9 mouse cellular contexts compared by ENCODE assay signal in the genomic region with DNA sequence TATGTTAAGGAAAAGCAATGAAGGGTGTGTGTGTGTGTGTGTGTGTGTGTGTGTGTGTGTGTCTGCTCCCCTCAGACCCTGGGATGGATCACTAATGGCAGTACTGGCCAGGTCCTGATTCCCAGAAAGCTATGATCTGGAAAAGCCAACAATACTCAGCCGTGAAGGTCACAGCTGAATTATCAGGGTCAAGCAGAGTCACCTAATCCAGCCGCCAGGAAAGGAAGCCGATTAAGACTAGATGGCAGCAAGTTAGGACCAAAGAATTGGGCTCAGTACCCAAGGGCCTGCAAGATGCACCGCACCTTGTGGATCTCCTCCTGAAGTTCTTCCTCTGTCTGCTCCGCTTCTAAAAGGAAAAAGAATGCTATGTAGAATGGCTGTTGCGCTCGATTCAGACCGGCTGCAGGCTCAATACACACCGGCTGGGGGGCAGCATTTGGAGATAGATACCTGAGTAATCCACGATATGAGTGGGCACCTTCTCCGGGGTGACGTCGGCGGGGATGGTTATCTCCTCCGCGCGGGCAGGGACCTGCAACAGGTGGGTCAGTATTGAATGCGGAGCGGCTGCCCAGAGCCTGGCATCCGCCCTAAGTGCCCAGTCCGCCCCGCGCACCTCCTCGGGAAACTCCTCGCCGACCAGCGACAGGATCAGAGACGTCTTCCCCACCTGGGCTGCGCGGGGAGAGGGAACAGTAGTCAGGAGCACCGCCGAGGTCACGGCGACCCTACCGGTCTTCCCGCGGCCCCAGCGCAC. TPM values are rescaled to one million over a fixed set of nuclear protein-coding genes. Genes with fewer than 3 reads are reported as not detected.
A peak's percentile ranks its signal among the peaks of the same experiment; 100 is the strongest.
DNase-seq lines count a peak whose midpoint lies in the region; ATAC-seq and TF ChIP-seq lines count a peak whose summit lies in the region.
"Had no signal": no experiment of that assay in that cellular context is flagged by ENCODE, and none has a peak within 500 bp of the region (broad histone marks: within the 10 kb centered on the region; RNA-seq: fewer than 3 reads in every experiment).

No protein-coding gene starts in this region.

- ATAC-seq in heart, embryonic 11.5 days (replicated peaks; ENCODE audit: insufficient number of reproducible peaks, low FRiP score, low TSS enrichment): 0 out of 2 replicates have a peak, but pooled peaks have one; percentile 4
- peak; percentile 33; the same call in 1 of the 2 replicates for ATAC-seq in kidney, embryonic 16.5 days (ENCODE audit: low FRiP score, low TSS enrichment)
- peak; percentile 27 for ATAC-seq in midbrain, embryonic 15.5 days (replicated peaks)

- DNase-seq in heart, adult 8-10 months (ENCODE audit: low spot score): no peak
- DNase-seq in thymus, postnatal 0 days (ENCODE audit: low spot score): no peak
- DNase-seq in layer of hippocampus, adult 11-12 months (ENCODE audit: low spot score): no peak

- no peak for TF ChIP-seq EP300 in ES-Bruce4 (IDR thresholded peaks at IDR 0.05; ENCODE audit: insufficient read depth, low read depth, low read length)

- H3K4me1 ChIP-seq in heart, embryonic 11.5 days (ENCODE audit: control insufficient read depth, insufficient read depth, low read length): peaks cover 14% of the 10 kb centered on the region
- no peaks in the 10 kb centered on the region for H3K4me1 ChIP-seq in ES-Bruce4 (ENCODE audit: control insufficient read depth, insufficient read depth, low read length)
- H3K4me1 ChIP-seq in embryonic fibroblast, embryonic 13.5 days (ENCODE audit: control insufficient read depth, insufficient read depth, low read length): peaks cover 6% of the 10 kb centered on the region; the same call in 1 of the 2 replicates
- peaks cover 16% of the 10 kb centered on the region for H3K4me1 ChIP-seq in kidney, embryonic 16.5 days (ENCODE audit: insufficient read depth, low read length)
- peaks cover 18% of the 10 kb centered on the region for H3K4me1 ChIP-seq in midbrain, embryonic 15.5 days

- peak overlapping the region; percentile 94 for H3K4me3 ChIP-seq in heart, embryonic 11.5 days (ENCODE audit: low read depth, low read length)
- H3K4me3 ChIP-seq in ES-Bruce4 (ENCODE audit: low read depth, low read length): peak overlapping the region; percentile 84
- H3K4me3 ChIP-seq in embryonic fibroblast, embryonic 13.5 days (ENCODE audit: insufficient read depth, low read length): peak overlapping the region; percentile 68
- H3K4me3 ChIP-seq in kidney, embryonic 16.5 days (ENCODE audit: low read length): peak overlapping the region; percentile 75
- peak overlapping the region; percentile 87 for H3K4me3 ChIP-seq in midbrain, embryonic 15.5 days

- peak overlapping the region; percentile 90 for H3K4me2 ChIP-seq in heart, embryonic 11.5 days
- H3K4me2 ChIP-seq in kidney, embryonic 16.5 days (replicated peaks; ENCODE audit: low read depth, low read length): peak overlapping the region; percentile 81
- peak overlapping the region; percentile 90 for H3K4me2 ChIP-seq in midbrain, embryonic 15.5 days

- no peaks in the 10 kb centered on the region for H3K9me3 ChIP-seq in heart, embryonic 11.5 days (replicated peaks; ENCODE audit: control insufficient read depth, low read length)
- no peaks in the 10 kb centered on the region for H3K9me3 ChIP-seq in ES-Bruce4 (replicated peaks; ENCODE audit: control insufficient read depth, insufficient read depth, low read length, poor library complexity, severe bottlenecking)
- H3K9me3 ChIP-seq in kidney, embryonic 16.5 days (ENCODE audit: low read length): no peaks in the 10 kb centered on the region
- no peaks in the 10 kb centered on the region for H3K9me3 ChIP-seq in midbrain, embryonic 15.5 days

- H3K9ac ChIP-seq in heart, embryonic 11.5 days (ENCODE audit: low read depth, low read length): peak overlapping the region; percentile 93
- peak overlapping the region; percentile 88 for H3K9ac ChIP-seq in ES-Bruce4 (ENCODE audit: low read depth, poor library complexity, severe bottlenecking)
- H3K9ac ChIP-seq in kidney, embryonic 16.5 days (replicated peaks; ENCODE audit: low read length): peak overlapping the region; percentile 77
- H3K9ac ChIP-seq in midbrain, embryonic 15.5 days: peak overlapping the region; percentile 80

- H3K27me3 ChIP-seq in heart, embryonic 11.5 days (ENCODE audit: control insufficient read depth, insufficient read depth, low read length): no peaks in the 10 kb centered on the region
- no peaks in the 10 kb centered on the region for H3K27me3 ChIP-seq in ES-Bruce4 (ENCODE audit: control insufficient read depth, insufficient read depth, low read length, poor library complexity, severe bottlenecking)
- H3K27me3 ChIP-seq in kidney, embryonic 16.5 days (ENCODE audit: insufficient read depth, low read length): no peaks in the 10 kb centered on the region
- H3K27me3 ChIP-seq in midbrain, embryonic 15.5 days (replicated peaks): no peaks in the 10 kb centered on the region

- TF ChIP-seq CTCF in ES-Bruce4 (IDR thresholded peaks at IDR 0.05; ENCODE audit: low read depth, low read length): no peak
- TF ChIP-seq CTCF in embryonic fibroblast, embryonic 13.5 days (IDR thresholded peaks at IDR 0.05; ENCODE audit: borderline replicate concordance, insufficient read depth, low read length): no peak

- no peak for TF ChIP-seq POLR2A in ES-Bruce4 (IDR thresholded peaks at IDR 0.05; ENCODE audit: insufficient read depth, low read length)
- TF ChIP-seq POLR2A in embryonic fibroblast, embryonic 13.5 days (IDR thresholded peaks at IDR 0.05; ENCODE audit: low read depth, low read length): no peak

- WGBS in heart, embryonic 11.5 days (ENCODE audit: insufficient replicate concordance): 2% methylated on average over 38 of the region's 38 CpGs
- under 1% methylated on average over 38 of the region's 38 CpGs for WGBS in kidney, embryonic 16.5 days
- WGBS in midbrain, embryonic 15.5 days: 4% methylated on average over 38 of the region's 38 CpGs

- peak overlapping the region; percentile 78 for H3K27ac ChIP-seq in heart, embryonic 11.5 days (ENCODE audit: low read depth, low read length)
- H3K27ac ChIP-seq in ES-Bruce4 (ENCODE audit: insufficient read depth, low read length): no peak overlapping the region
- peak overlapping the region; percentile 49 for H3K27ac ChIP-seq in embryonic fibroblast, embryonic 13.5 days (ENCODE audit: insufficient read depth, low read length)
- peak overlapping the region; percentile 85 for H3K27ac ChIP-seq in kidney, embryonic 16.5 days (ENCODE audit: low read length)
- H3K27ac ChIP-seq in midbrain, embryonic 15.5 days: peak overlapping the region; percentile 74

- H3K36me3 ChIP-seq in heart, embryonic 11.5 days (ENCODE audit: control insufficient read depth, insufficient read depth, low read length): peaks cover 33% of the 10 kb centered on the region
- peaks cover 20% of the 10 kb centered on the region for H3K36me3 ChIP-seq in ES-Bruce4 (ENCODE audit: control insufficient read depth, insufficient read depth, low read length, poor library complexity, severe bottlenecking)
- peaks cover 51% of the 10 kb centered on the region for H3K36me3 ChIP-seq in kidney, embryonic 16.5 days (ENCODE audit: insufficient read depth, low read length)
- H3K36me3 ChIP-seq in midbrain, embryonic 15.5 days (replicated peaks): peaks cover 29% of the 10 kb centered on the region

RNA-seq across cellular contexts. Expression of gene Rhot2, which starts 0.8 kb away (rescaled TPM):
- polyA plus RNA-seq in heart, embryonic 11.5 days (2014; fragmentation: Nextera tagmentation; extraction: Ambion mirVana): 9.6 and 11.9 TPM in 2 replicates
- total RNA-seq in heart, adult 8-10 months (2022): 100 to 1,000 TPM; 128 to 153 (median 135) TPM
- polyA plus RNA-seq in ES-Bruce4 (2011; ENCODE audit: insufficient read depth, insufficient read length, low read depth, missing spikeins): 23.6 and 29.8 TPM in 2 replicates
- 21.0 and 29.7 TPM in 2 replicates for polyA plus RNA-seq in embryonic fibroblast, embryonic 13.5 days (2011; ENCODE audit: insufficient read length, low read depth, missing spikeins)
- 29.3 and 32.5 TPM in 2 replicates for polyA plus RNA-seq in kidney, embryonic 16.5 days (2015; fragmentation: Nextera tagmentation; extraction: Ambion mirVana)
- 17.2 and 18.3 TPM in 2 replicates for polyA plus RNA-seq in midbrain, embryonic 15.5 days (2015; fragmentation: Nextera tagmentation; extraction: Ambion mirVana)
- 19.7 and 22.6 TPM in 2 replicates for polyA plus RNA-seq in thymus, postnatal 0 days (2015; fragmentation: Nextera tagmentation; extraction: Ambion mirVana)

RNA-seq across cellular contexts. Expression of gene Gm20683, which starts 2.3 kb away (rescaled TPM):
- polyA plus RNA-seq in heart, embryonic 11.5 days (2014; fragmentation: Nextera tagmentation; extraction: Ambion mirVana): 0.70 and 1.1 TPM in 2 replicates
- 1 to 10 TPM; 2.2 to 4.4 (median 3.8) TPM for total RNA-seq in heart, adult 8-10 months (2022)
- 1.4 and 2.3 TPM in 2 replicates for polyA plus RNA-seq in ES-Bruce4 (2011; ENCODE audit: insufficient read depth, insufficient read length, low read depth, missing spikeins)
- polyA plus RNA-seq in embryonic fibroblast, embryonic 13.5 days (2011; ENCODE audit: insufficient read length, low read depth, missing spikeins): 0.63 TPM in 1 of 2 replicates, not detected in the other
- 4.0 and 4.3 TPM in 2 replicates for polyA plus RNA-seq in kidney, embryonic 16.5 days (2015; fragmentation: Nextera tagmentation; extraction: Ambion mirVana)
- polyA plus RNA-seq in midbrain, embryonic 15.5 days (2015; fragmentation: Nextera tagmentation; extraction: Ambion mirVana): 14.2 and 14.7 TPM in 2 replicates
- polyA plus RNA-seq in thymus, postnatal 0 days (2015; fragmentation: Nextera tagmentation; extraction: Ambion mirVana): 1.2 and 1.5 TPM in 2 replicates

RNA-seq across cellular contexts. Expression of gene Rhbdl1, which starts 6.7 kb away (rescaled TPM):
- 1.9 and 2.5 TPM in 2 replicates for polyA plus RNA-seq in heart, embryonic 11.5 days (2014; fragmentation: Nextera tagmentation; extraction: Ambion mirVana)
- 1 to 10 TPM in 3 of 4 experiments, under 1 TPM in 1; 0.97 to 5.1 (median 1.6) TPM for total RNA-seq in heart, adult 8-10 months (2022)
- not detected in 2 replicates for polyA plus RNA-seq in ES-Bruce4 (2011; ENCODE audit: insufficient read depth, insufficient read length, low read depth, missing spikeins)
- 1.8 and 2.1 TPM in 2 replicates for polyA plus RNA-seq in embryonic fibroblast, embryonic 13.5 days (2011; ENCODE audit: insufficient read length, low read depth, missing spikeins)
- 3.3 and 4.0 TPM in 2 replicates for polyA plus RNA-seq in kidney, embryonic 16.5 days (2015; fragmentation: Nextera tagmentation; extraction: Ambion mirVana)
- 54.8 and 57.8 TPM in 2 replicates for polyA plus RNA-seq in midbrain, embryonic 15.5 days (2015; fragmentation: Nextera tagmentation; extraction: Ambion mirVana)
- polyA plus RNA-seq in thymus, postnatal 0 days (2015; fragmentation: Nextera tagmentation; extraction: Ambion mirVana): 0.38 and 0.45 TPM in 2 replicates
- total RNA-seq: hematopoietic stem cell, adult 5-6 weeks had no signal

RNA-seq across cellular contexts. Expression of gene Stub1, which starts 10.6 kb away (rescaled TPM):
- polyA plus RNA-seq in heart, embryonic 11.5 days (2014; fragmentation: Nextera tagmentation; extraction: Ambion mirVana): 292 and 322 TPM in 2 replicates
- total RNA-seq in heart, adult 8-10 months (2022): 100 to 1,000 TPM; 129 to 137 (median 130) TPM
- polyA plus RNA-seq in ES-Bruce4 (2011; ENCODE audit: insufficient read depth, insufficient read length, low read depth, missing spikeins): 97.8 and 103 TPM in 2 replicates
- 115 and 118 TPM in 2 replicates for polyA plus RNA-seq in embryonic fibroblast, embryonic 13.5 days (2011; ENCODE audit: insufficient read length, low read depth, missing spikeins)
- 387 and 393 TPM in 2 replicates for polyA plus RNA-seq in kidney, embryonic 16.5 days (2015; fragmentation: Nextera tagmentation; extraction: Ambion mirVana)
- polyA plus RNA-seq in midbrain, embryonic 15.5 days (2015; fragmentation: Nextera tagmentation; extraction: Ambion mirVana): 373 and 381 TPM in 2 replicates
- 181 and 191 TPM in 2 replicates for polyA plus RNA-seq in thymus, postnatal 0 days (2015; fragmentation: Nextera tagmentation; extraction: Ambion mirVana)

RNA-seq across cellular contexts. Expression of gene Jmjd8, which starts 15.1 kb away (rescaled TPM):
- polyA plus RNA-seq in heart, embryonic 11.5 days (2014; fragmentation: Nextera tagmentation; extraction: Ambion mirVana): 30.9 and 42.6 TPM in 2 replicates
- total RNA-seq in heart, adult 8-10 months (2022): 10 to 100 TPM; 34.2 to 39.6 (median 34.8) TPM
- 13.2 and 16.7 TPM in 2 replicates for polyA plus RNA-seq in ES-Bruce4 (2011; ENCODE audit: insufficient read depth, insufficient read length, low read depth, missing spikeins)
- polyA plus RNA-seq in embryonic fibroblast, embryonic 13.5 days (2011; ENCODE audit: insufficient read length, low read depth, missing spikeins): 24.4 and 27.9 TPM in 2 replicates
- polyA plus RNA-seq in kidney, embryonic 16.5 days (2015; fragmentation: Nextera tagmentation; extraction: Ambion mirVana): 72.3 and 73.0 TPM in 2 replicates
- polyA plus RNA-seq in midbrain, embryonic 15.5 days (2015; fragmentation: Nextera tagmentation; extraction: Ambion mirVana): 61.9 and 63.0 TPM in 2 replicates
- polyA plus RNA-seq in thymus, postnatal 0 days (2015; fragmentation: Nextera tagmentation; extraction: Ambion mirVana): 28.8 and 32.2 TPM in 2 replicates

Comparison
In these comparisons a context has a peak if more than half of its experiments do, and no peak if none do; other contexts are left out.
1. RNA of gene Rhbdl1, which starts 6.7 kb away (polyA plus RNA-seq): 54.8 to 57.8 TPM in midbrain, embryonic 15.5 days; 3.3 to 4.0 TPM in kidney, embryonic 16.5 days, 1.9 to 2.5 TPM in heart, embryonic 11.5 days, 1.8 to 2.1 TPM in embryonic fibroblast, embryonic 13.5 days, 0.38 to 0.45 TPM in thymus, postnatal 0 days and not detected in ES-Bruce4; every median in the first group is over 10 times any median in the second.
2. Peak in every context shown above with its lines, with median percentiles within 50 percentile points of each other: ATAC-seq, H3K4me2 ChIP-seq, H3K4me3 ChIP-seq and H3K9ac ChIP-seq.